Mouse (Mus musculus) E14TG2a.4 (cell line): ENCODE results near the gene Rassf2.

Experiments
- CTCF ChIP-seq: conservative IDR thresholded peaks from 2 replicates; pipeline ENCODE4 v1.5.1; 2014; ENCODE audit warnings: low read length
- NANOG ChIP-seq: IDR thresholded peaks from 2 replicates; pipeline ENCODE4 v1.6.1; 2014; ENCODE audit warnings: borderline replicate concordance, low read length, mixed read lengths
- POU5F1 ChIP-seq: IDR thresholded peaks from 2 replicates; pipeline ENCODE4 v1.6.1; 2014; ENCODE audit warnings: low read length, borderline replicate concordance

- TF ChIP-seq CTCF (no peak), NANOG (peak; percentile 97), POU5F1 (no peak; the same call in 1 of the 2 replicates)
These were observed 14.5 kb upstream of the Rassf2 start for GRCm38 (mm10) chr2:132044320-132045274.
